Mouse (Mus musculus) stomach, postnatal 0 days (tissue): Measurements from ENCODE around the gene BC003965.

ENCODE experiments used
- CTCF ChIP-seq: IDR thresholded peaks from 2 replicates; pipeline ENCODE4 v1.5.1; 2016; ENCODE audit warnings: antibody characterized with exemption, low read depth, mild to moderate bottlenecking, moderate library complexity
- EP300 ChIP-seq: optimal IDR thresholded peaks from 2 replicates; pipeline ENCODE3; 2016; ENCODE audit warnings: antibody characterized with exemption

- no peak for TF ChIP-seq CTCF
- no peak for TF ChIP-seq EP300
Observed at GRCm38 (mm10) chr17:25224586-25225222, 40.4 kb downstream of the BC003965 start.
